Mouse (Mus musculus) liver, embryonic 15.5 days (tissue): ENCODE measurements around the gene Gtf2f1. TPM values are rescaled to one million over a fixed set of nuclear protein-coding genes. Genes with fewer than 3 reads are reported as not detected.

Experiments
- ATAC-seq: fragments of 200-750 bp; cut with Nextera tagmentation; 2 replicates; pipeline ENCODE4 v1.8.0; 2017; ENCODE audit warnings: moderate number of reproducible peaks, mild to moderate bottlenecking, moderate library complexity; ENCODE audit not compliant: insufficient read depth
- H3K27ac ChIP-seq: fragments of 300-500 bp; sonication (generic); replicated peaks from 2 replicates; pipeline ENCODE4 v1.5.1; 2015; ENCODE audit warnings: mild to moderate bottlenecking, inconsistent platforms
- H3K27me3 ChIP-seq: fragments of 300-500 bp; sonication (generic); 2 replicates; pipeline ENCODE4 v1.6.1; 2015; ENCODE audit warnings: mild to moderate bottlenecking, inconsistent platforms
- H3K36me3 ChIP-seq: fragments of 300-500 bp; sonication (generic); replicated peaks from 2 replicates; pipeline ENCODE4 v1.6.1; 2015; ENCODE audit warnings: moderate library complexity, mild to moderate bottlenecking, inconsistent platforms
- H3K4me1 ChIP-seq: fragments of 300-500 bp; sonication (generic); replicated peaks from 2 replicates; pipeline ENCODE4 v1.6.1; 2015; ENCODE audit warnings: inconsistent platforms
- H3K4me2 ChIP-seq: fragments of 300-500 bp; sonication (generic); 2 replicates; pipeline ENCODE4 v1.6.1; 2015; ENCODE audit warnings: moderate library complexity, mild to moderate bottlenecking, inconsistent platforms
- H3K4me3 ChIP-seq: fragments of 300-500 bp; sonication (generic); replicated peaks from 2 replicates; pipeline ENCODE4 v1.5.1; 2015; ENCODE audit warnings: mild to moderate bottlenecking, inconsistent platforms
- H3K9ac ChIP-seq: fragments of 300-500 bp; sonication (generic); 2 replicates; pipeline ENCODE4 v1.6.1; 2015; ENCODE audit warnings: moderate library complexity, mild to moderate bottlenecking, inconsistent platforms
- H3K9me3 ChIP-seq: fragments of 300-500 bp; sonication (generic); replicated peaks from 2 replicates; pipeline ENCODE4 v1.6.1; 2016; ENCODE audit warnings: inconsistent platforms
- WGBS: fragments of 180-500 bp; shearing (Covaris S2); methylation state at CpG from one replicate; pipeline ENCODE4 v1.1.7; 2015; ENCODE audit warnings: mixed read lengths; ENCODE audit not compliant: insufficient replicate concordance; 5-methylcytosine and 5-hydroxymethylcytosine counted together
- polyA plus RNA-seq: library from polyadenylated mRNA; unstranded; fragments of >200 nt; fragmentation: Nextera tagmentation; extraction: Ambion mirVana; gene quantifications from 2 replicates; pipeline ENCODE4 v1.2.1, GENCODE M21; 2015

The Gtf2f1 gene
- polyA plus RNA-seq, 1 experiment from 2014 or later, result 46.8 TPM

DNA sequence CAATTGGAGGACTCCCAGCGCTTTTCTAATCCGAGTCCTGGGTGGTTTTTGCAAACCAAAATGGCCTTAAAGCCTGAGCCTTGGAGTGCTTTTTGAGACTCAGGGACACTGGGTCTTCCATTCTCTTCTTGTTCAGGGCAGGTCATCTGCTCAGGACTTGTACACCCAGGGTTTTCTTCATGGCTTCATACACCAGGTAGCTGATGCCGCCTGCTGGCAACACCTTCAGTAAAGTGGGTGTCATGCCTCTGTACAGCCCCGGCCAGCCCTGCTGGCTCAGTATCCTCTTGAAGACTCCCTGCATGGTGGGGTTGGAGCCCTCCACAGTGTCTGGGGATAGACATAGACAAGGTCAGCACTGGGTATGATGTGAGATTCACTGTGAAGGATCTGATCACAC lies 21.8 kb upstream of the Gtf2f1 start:
- H3K4me1 ChIP-seq, result peaks cover 36% of the 10 kb centered on the region
- H3K4me2 ChIP-seq, result peak overlapping the region; percentile 90
- 77% methylated on average over 4 of the region's 4 CpGs for WGBS
- peaks cover 4% of the 10 kb centered on the region; the same call in 1 of the 2 replicates for H3K27me3 ChIP-seq
- peak overlapping the region; percentile 74 for H3K9ac ChIP-seq
- ATAC-seq, result no peak
- H3K36me3 ChIP-seq, result peaks cover 12% of the 10 kb centered on the region
- H3K9me3 ChIP-seq, result no peaks in the 10 kb centered on the region
- peak overlapping the region; percentile 97; the same call in 1 of the 2 replicates for H3K4me3 ChIP-seq
- H3K27ac ChIP-seq, result peak overlapping the region; percentile 93

DNA sequence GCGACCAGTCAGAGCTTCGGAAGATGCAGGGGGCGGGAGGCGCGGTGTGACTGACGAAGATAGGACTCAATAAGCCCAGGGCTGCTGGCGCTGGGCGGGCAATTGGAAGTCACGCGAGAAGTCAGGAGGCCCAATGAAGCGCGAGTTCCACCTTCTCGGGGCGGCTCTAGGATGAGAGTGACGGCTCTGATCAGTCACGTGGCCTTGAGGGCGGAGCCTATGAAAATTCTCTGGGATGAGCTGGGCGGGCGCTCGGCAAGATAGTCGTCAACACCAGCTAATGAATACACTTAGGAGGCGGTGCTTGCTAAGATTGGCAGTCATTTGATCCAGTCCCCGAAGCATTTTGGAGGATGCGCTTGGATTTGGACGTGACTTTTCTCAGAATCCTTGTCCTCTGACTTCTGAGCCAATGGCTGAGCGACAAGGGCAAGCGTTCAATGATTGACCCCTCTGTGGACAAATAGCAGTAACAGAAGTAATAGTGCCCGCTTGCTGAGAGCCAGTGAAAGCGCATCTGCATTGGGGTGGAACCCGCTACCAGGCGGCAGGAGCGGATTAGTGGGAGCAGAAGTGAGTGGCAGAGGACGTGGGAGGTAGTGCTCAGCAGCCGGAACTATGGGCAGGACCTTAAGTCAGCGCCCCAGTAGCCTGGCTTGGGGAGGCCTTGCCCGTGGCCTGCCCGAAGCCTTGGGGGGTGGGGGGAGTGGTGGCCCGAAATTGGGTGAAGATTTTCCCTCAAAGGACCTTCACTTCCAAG lies 20.8 kb upstream of the Gtf2f1 start:
- Histone ChIP-seq H3K27ac (peak overlapping the region; percentile 93), H3K4me1 (peaks cover 46% of the 10 kb centered on the region), H3K36me3 (peaks cover 22% of the 10 kb centered on the region), H3K9me3 (no peaks in the 10 kb centered on the region), H3K9ac (peak overlapping the region; percentile 74), H3K4me2 (peak overlapping the region; percentile 90), H3K4me3 (peak overlapping the region; percentile 97), H3K27me3 (no peaks in the 10 kb centered on the region)
- WGBS, result under 1% methylated on average over 38 of the region's 38 CpGs
- peak; percentile 88 for ATAC-seq

DNA sequence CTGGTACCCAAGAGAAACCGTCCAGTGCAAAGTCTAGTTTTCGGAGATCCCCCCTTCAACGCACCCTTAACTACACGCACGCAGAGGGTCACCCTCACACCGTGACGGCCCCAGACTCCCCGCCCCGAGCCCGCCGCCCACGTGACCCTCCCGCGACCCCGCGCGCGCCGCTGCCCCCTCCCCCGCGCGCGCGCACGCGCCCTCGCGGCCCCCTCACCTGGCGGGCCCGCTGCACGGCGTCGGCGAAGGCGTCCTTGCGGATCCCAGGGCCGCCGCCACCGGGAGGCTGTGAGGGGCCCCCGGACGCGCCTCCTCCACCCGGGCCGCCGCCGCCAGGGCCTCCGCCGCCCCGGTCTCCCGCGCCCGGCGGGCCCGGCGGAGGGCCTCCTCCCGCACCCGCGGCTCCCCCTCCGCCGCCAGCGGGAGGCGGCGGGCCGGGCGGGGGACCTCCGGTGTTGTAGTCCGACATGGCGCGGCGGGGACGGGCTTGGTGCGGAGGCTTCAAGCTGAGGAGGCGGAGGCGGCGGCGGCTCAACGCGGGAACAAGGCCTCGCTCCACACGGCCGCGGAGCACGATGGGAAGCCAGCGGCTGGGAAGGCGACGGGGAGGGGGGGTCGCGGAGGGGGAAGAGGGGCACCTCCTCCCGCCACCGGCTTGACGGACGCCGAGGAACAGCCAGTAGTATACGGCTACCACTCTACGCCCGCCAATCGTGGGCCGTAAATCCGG lies 20.0 kb upstream of the Gtf2f1 start, which contains the start of gene Khsrp:
Gene Khsrp, minus strand, starts transcription at position 592 of the 730 bp plus-strand sequence.
- Histone ChIP-seq H3K9me3 (no peaks in the 10 kb centered on the region), H3K36me3 (peaks cover 29% of the 10 kb centered on the region), H3K27ac (peak within 1 kb of the TSS; percentile 94), H3K4me2 (peak within 1 kb of the TSS; percentile 91), H3K4me3 (peak within 1 kb of the TSS; percentile 97), H3K27me3 (no peaks in the 10 kb centered on the region), H3K4me1 (peaks cover 54% of the 10 kb centered on the region), H3K9ac (peak within 1 kb of the TSS; percentile 100)
- under 1% methylated on average over 90 of the region's 99 CpGs for WGBS
- no peak for ATAC-seq

DNA sequence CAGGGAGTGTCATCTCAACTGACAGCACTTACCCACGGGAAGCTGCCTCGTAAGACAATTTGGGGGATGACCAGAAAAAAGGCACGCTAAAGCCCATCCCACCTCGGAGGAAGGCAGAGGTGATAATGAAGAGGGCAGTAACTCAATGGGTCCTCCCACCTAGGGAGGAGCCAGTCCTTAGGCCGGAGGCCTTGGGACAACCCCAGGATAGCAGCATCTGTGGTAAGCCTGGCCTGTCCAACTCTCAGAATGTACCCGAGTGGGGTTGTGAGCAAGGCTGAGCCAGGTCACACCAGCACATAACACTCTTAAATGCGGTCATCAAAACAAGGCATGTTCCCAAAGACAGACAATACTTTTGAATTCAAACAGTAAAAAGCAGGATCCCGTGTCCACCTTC lies 18.6 kb upstream of the Gtf2f1 start:
- H3K4me1 ChIP-seq, result peaks cover 59% of the 10 kb centered on the region
- no peaks in the 10 kb centered on the region for H3K9me3 ChIP-seq
- no peaks in the 10 kb centered on the region for H3K27me3 ChIP-seq
- H3K4me3 ChIP-seq, result peak overlapping the region; percentile 97
- peak overlapping the region; percentile 91 for H3K4me2 ChIP-seq
- H3K27ac ChIP-seq, result peak overlapping the region; percentile 94
- WGBS, result 19% methylated on average over 8 of the region's 8 CpGs
- ATAC-seq, result no peak
- H3K36me3 ChIP-seq, result peaks cover 43% of the 10 kb centered on the region
- peak overlapping the region; percentile 100 for H3K9ac ChIP-seq

DNA sequence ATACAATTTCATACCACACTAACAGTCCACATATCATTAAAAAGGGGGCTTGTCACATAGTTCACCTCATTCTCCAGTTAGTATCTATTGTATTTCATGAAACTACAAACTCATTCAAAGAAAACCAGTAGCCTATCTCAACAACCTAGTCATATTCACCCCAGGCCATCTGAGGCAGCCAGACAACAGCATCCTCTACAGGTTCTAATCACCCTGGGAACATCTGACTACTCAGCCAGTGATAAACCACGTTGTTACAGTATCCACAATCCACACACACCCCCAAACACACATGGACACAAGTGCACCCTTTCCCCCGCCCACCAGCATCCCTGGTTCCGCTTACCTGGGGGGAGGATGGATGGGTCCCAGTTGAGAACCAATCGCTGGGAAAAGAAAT lies 16.4 kb upstream of the Gtf2f1 start:
- Histone ChIP-seq H3K4me1 (peaks cover 70% of the 10 kb centered on the region), H3K27ac (peak overlapping the region; percentile 12; the same call in 1 of the 2 replicates)
- 59% methylated on average over 4 of the region's 4 CpGs for WGBS

DNA sequence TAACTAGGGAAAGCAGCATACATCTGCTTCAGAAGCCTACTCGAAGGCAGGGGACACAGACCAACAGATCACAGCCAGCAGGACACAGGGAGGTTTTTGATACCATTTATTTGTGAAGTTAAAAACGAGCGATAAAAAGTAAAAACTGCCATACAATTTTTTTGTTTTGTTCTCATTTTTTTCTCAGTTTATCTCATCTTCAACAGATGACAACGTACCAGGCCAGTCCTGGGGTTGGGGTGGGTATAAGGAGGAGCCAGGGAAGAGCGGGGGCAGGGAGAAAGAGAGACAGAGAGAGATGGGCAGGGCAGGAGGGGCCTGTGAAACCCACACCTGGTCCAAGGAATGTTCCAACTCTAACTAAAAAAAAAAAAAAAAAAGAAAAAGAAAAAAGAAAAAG lies 9.9 kb upstream of the Gtf2f1 start:
- Histone ChIP-seq H3K4me2 (no peak overlapping the region), H3K4me1 (peaks cover 69% of the 10 kb centered on the region), H3K9ac (no peak overlapping the region), H3K27me3 (no peaks in the 10 kb centered on the region), H3K9me3 (no peaks in the 10 kb centered on the region), H3K4me3 (no peak overlapping the region), H3K36me3 (peaks cover 63% of the 10 kb centered on the region), H3K27ac (peak overlapping the region; percentile 79)
- peak; percentile 33; the same call in 1 of the 2 replicates for ATAC-seq
- WGBS, result 29% methylated on average over 5 of the region's 5 CpGs

More for the DNA sequence above, 16.4 kb upstream of the Gtf2f1 start:
- Histone ChIP-seq H3K4me3 (no peak overlapping the region), H3K9me3 (no peaks in the 10 kb centered on the region), H3K27me3 (no peaks in the 10 kb centered on the region), H3K36me3 (peaks cover 65% of the 10 kb centered on the region), H3K9ac (no peak overlapping the region), H3K4me2 (0 out of 2 replicates have a peak overlapping the region, but pooled peaks have one; percentile 8)
- no peak for ATAC-seq

DNA sequence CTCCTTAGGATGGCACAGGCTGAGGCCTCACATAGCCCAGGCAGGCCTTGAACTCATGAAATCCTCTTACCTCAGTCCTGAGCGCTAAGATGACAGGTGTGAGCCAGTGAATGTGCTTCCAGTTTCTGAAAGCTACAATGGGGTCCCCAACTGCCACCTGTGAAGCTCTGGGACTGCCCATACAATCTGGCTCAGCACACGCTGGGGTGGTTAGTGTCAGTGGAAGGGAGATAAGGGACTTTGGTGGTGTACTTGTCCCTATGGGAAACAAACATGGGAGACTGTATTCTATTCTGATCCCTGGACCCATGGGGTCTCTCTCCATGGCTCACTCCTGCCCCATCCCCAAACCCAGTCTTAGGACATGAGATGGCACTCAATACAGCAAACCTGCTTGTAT lies 8.6 kb upstream of the Gtf2f1 start:
- Histone ChIP-seq H3K9ac (peak overlapping the region; percentile 4; the same call in 1 of the 2 replicates), H3K27ac (peak overlapping the region; percentile 79), H3K9me3 (no peaks in the 10 kb centered on the region), H3K4me1 (peaks cover 67% of the 10 kb centered on the region), H3K27me3 (no peaks in the 10 kb centered on the region), H3K36me3 (peaks cover 50% of the 10 kb centered on the region), H3K4me2 (peak overlapping the region; percentile 36), H3K4me3 (no peak overlapping the region)
- ATAC-seq, result peak; percentile 79
- 35% methylated on average over 2 of the region's 2 CpGs for WGBS

DNA sequence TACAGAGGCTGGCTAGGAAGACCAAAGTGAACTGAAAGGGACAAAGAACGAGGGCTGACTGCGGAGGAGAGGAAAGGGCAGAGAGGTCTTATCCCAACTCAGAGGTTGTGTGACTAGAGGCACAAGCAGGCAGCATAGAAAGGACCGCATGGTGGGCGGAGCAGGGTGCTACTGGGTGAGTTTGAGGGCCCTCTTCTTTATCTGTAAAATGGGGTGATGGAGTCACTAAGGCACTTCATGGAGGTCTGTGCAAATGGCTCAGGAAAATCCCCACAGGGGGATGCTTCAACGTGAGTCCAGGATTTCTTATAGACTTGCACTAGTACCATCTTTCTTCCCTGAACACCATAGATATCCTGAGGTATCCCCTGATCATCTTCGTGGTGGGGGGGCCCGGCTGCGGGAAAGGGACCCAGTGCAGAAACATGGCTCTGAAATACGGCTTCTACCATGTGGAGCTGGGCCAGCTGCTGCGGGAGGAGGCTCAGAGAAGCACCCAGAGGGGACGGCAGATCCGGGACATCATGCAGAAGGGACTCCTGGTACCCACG lies 1.2 kb upstream of the Gtf2f1 start:
- peaks cover 43% of the 10 kb centered on the region for H3K4me1 ChIP-seq
- peaks cover 23% of the 10 kb centered on the region for H3K36me3 ChIP-seq
- H3K4me3 ChIP-seq, result peak overlapping the region; percentile 74
- peak overlapping the region; percentile 90 for H3K27ac ChIP-seq
- peak overlapping the region; percentile 92 for H3K4me2 ChIP-seq
- no peak for ATAC-seq
- H3K9ac ChIP-seq, result peak overlapping the region; percentile 75
- H3K27me3 ChIP-seq, result no peaks in the 10 kb centered on the region
- WGBS, result 71% methylated on average over 13 of the region's 13 CpGs
- no peaks in the 10 kb centered on the region for H3K9me3 ChIP-seq

DNA sequence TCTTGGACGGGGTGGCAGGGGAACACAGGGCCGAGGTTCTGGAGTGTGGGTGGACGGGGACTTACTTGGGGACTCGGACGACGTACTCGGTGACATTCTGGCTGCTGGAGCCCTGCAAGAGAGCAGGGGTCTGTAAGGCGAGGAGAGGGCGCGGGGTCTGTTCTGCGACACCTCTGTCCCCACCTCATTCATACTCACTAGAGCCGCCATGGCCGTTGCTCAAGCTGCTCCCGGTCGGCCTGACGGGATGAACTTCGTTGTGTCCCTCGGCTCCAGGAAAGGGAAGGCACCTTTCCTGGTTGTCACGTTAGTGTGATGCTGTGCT lies 215 bp downstream of the Gtf2f1 start:
- WGBS, result under 1% methylated on average over 19 of the region's 19 CpGs
- Histone ChIP-seq H3K4me2 (peak overlapping the region; percentile 92), H3K4me3 (peak overlapping the region; percentile 74), H3K9ac (peak overlapping the region; percentile 82), H3K27ac (peak overlapping the region; percentile 90), H3K9me3 (no peaks in the 10 kb centered on the region), H3K27me3 (no peaks in the 10 kb centered on the region), H3K4me1 (peaks cover 46% of the 10 kb centered on the region), H3K36me3 (peaks cover 37% of the 10 kb centered on the region)
- peak; percentile 59 for ATAC-seq

DNA sequence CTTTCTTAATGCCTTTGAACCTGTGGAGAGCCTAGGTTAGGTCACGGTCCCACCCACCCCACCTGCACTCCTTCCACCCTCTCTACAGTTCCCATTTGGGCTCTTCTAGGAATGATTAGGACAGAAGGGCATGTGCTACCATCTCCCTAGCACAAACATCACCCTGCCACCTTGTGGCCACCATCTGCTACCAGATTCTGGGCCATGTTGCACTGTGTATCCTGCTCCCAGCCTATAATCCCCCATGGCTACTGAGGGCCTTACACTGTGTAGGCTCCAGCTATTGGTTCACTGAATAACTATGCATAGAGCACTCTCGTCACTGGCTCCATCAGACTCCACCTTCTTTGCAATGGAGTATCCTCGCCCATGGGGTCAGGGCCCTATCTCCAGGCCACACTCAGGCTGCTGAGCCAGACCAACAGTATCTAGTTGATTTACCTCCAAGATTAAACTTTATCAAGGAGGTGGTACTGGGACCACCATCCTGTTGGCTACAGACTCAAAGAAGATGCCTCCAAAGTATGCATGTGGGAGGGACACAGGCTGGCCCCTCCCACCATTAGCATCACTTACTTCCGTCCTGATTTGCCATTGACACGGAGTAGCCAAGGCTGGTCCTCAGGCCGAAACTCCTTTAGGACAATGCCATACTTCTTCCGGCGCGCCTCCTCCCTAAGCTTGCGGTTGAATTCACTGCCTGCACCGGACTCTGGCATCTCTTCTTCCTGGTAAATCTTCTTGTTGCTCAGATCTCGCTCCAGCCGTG lies 3.8 kb downstream of the Gtf2f1 start:
- peaks cover 56% of the 10 kb centered on the region for H3K4me1 ChIP-seq
- no peak overlapping the region for H3K27ac ChIP-seq
- H3K36me3 ChIP-seq, result peaks cover 73% of the 10 kb centered on the region
- H3K4me2 ChIP-seq, result no peak overlapping the region
- no peaks in the 10 kb centered on the region for H3K27me3 ChIP-seq
- no peak overlapping the region for H3K4me3 ChIP-seq
- H3K9ac ChIP-seq, result no peak overlapping the region
- no peaks in the 10 kb centered on the region for H3K9me3 ChIP-seq
- 79% methylated on average over 13 of the region's 13 CpGs for WGBS
- ATAC-seq, result no peak
